Mouse (Mus musculus): ENCODE results near the gene Kbtbd7.
"Not testable (repeated sequence)": the region's sequence is repeated elsewhere in the genome, so short reads cannot be mapped to it uniquely, and the experiment has no call there.

The Kbtbd7 gene

GRCm38 (mm10) chr14:79451681-79452590, 25.6 kb downstream of the Kbtbd7 start, which contains the start of gene Kbtbd6:
Gene Kbtbd6, plus strand, starts transcription at chr14:79451835.
- DNase-seq (ENCODE audit: low spot score in 2 of 2) = peak; percentile 76 to 84

- not testable (repeated sequence) for DNase-seq (ENCODE audit: low spot score in 2 of 2)
These were observed 26.3 kb downstream of the Kbtbd7 start for GRCm38 (mm10) chr14:79452591-79452934.

- no peak for DNase-seq (ENCODE audit: low spot score in 2 of 2)
These were observed 34.1 kb downstream of the Kbtbd7 start for GRCm38 (mm10) chr14:79460401-79460800.

- DNase-seq (ENCODE audit: low spot score in 2 of 2) = no peak
These were observed 34.7 kb downstream of the Kbtbd7 start for GRCm38 (mm10) chr14:79460988-79461387.

GRCm38 (mm10) chr14:79465623-79466022, 39.3 kb downstream of the Kbtbd7 start:
- no peak for DNase-seq (ENCODE audit: low spot score in 2 of 2)

GRCm38 (mm10) chr14:79467621-79468020, 41.3 kb downstream of the Kbtbd7 start:
- DNase-seq (ENCODE audit: low spot score in 2 of 2) = peak; percentile 30 to 66

GRCm38 (mm10) chr14:79473384-79473783, 47.1 kb downstream of the Kbtbd7 start:
- no peak for DNase-seq (ENCODE audit: low spot score in 2 of 2)
